Mouse (Mus musculus): ENCODE data around the gene Ahcyl1. TPM values are rescaled to one million over a fixed set of nuclear protein-coding genes. Genes with fewer than 3 reads are reported as not detected.
"Not testable (repeated sequence)": the region's sequence is repeated elsewhere in the genome, so short reads cannot be mapped to it uniquely, and the experiment has no call there.

Gene Ahcyl1
- polyA plus RNA-seq, 1 experiment from 2014 or later: 79.2 TPM

GRCm38 (mm10) chr3:107654861-107655260 lies 41.5 kb downstream of the Ahcyl1 start:
- WGBS: 78% methylated on average over 3 of the region's 3 CpGs
- no peaks in the 10 kb centered on the region for H3K4me1 ChIP-seq (replicated peaks; ENCODE audit: insufficient read depth, low read length)
- H3K27me3 ChIP-seq (ENCODE audit: insufficient read depth, low read length): no peaks in the 10 kb centered on the region
- no peak overlapping the region for H3K27ac ChIP-seq
- 0 out of 2 replicates have a peak, but pooled peaks cover 3% of the 10 kb centered on the region for H3K36me3 ChIP-seq (ENCODE audit: insufficient read depth, low read length)
- no peak overlapping the region for H3K4me2 ChIP-seq (ENCODE audit: low read length)
- no peak overlapping the region for H3K4me3 ChIP-seq (replicated peaks; ENCODE audit: low read depth, low read length)
- DNase-seq (ENCODE audit: low spot score): no peak
- no peaks in the 10 kb centered on the region for H3K9me3 ChIP-seq (replicated peaks; ENCODE audit: low read length)
- 0 out of 2 replicates have a peak, but pooled peaks have one; percentile 34 for ATAC-seq (replicated peaks; ENCODE audit: low FRiP score, low read depth)
- no peak for TF ChIP-seq CTCF (IDR thresholded peaks at IDR 0.05; ENCODE audit: low read depth)
- H3K9ac ChIP-seq (ENCODE audit: low read depth, low read length): no peak overlapping the region

DNA sequence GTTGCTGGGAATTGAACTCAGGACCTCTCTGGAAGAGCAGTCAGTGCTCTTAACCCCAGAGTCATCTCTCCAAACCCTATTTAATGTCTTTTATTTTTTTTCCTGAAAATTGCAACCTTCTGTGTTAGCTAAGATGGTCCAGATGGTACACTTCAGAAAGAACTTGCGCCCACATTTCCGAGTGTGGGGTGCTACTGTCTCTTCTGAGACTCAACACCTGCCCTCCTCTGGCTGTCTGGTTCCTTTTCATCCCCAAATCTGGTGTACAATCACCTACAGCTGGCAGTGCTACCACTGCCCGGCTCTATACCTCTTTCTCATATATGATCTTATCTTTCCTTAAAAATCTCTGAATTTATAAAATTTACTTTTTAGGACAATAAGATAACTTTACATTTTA lies 43.4 kb downstream of the Ahcyl1 start:
- WGBS: 87% methylated on average over 3 of the region's 3 CpGs
- no peak for ATAC-seq (replicated peaks; ENCODE audit: low FRiP score, low read depth)
- no peaks in the 10 kb centered on the region for H3K4me1 ChIP-seq (replicated peaks; ENCODE audit: insufficient read depth, low read length)

GRCm38 (mm10) chr3:107650276-107650675 lies 46.1 kb downstream of the Ahcyl1 start:
- not testable (repeated sequence) for H3K4me2 ChIP-seq (ENCODE audit: low read length); H3K27ac ChIP-seq; H3K36me3 ChIP-seq (ENCODE audit: insufficient read depth, low read length); H3K27me3 ChIP-seq (ENCODE audit: insufficient read depth, low read length); H3K9ac ChIP-seq (ENCODE audit: low read depth, low read length); DNase-seq (ENCODE audit: low spot score); H3K4me1 ChIP-seq (replicated peaks; ENCODE audit: insufficient read depth, low read length); H3K4me3 ChIP-seq (replicated peaks; ENCODE audit: low read depth, low read length); ATAC-seq (replicated peaks; ENCODE audit: low FRiP score, low read depth); H3K9me3 ChIP-seq (replicated peaks; ENCODE audit: low read length)
- 49% methylated on average over 5 of the region's 5 CpGs for WGBS

More for the DNA sequence above, 43.4 kb downstream of the Ahcyl1 start:
- Histone ChIP-seq H3K9ac (ENCODE audit: low read depth, low read length) (no peak overlapping the region), H3K9me3 (replicated peaks; ENCODE audit: low read length) (no peaks in the 10 kb centered on the region), H3K36me3 (ENCODE audit: insufficient read depth, low read length) (0 out of 2 replicates have a peak, but pooled peaks cover 3% of the 10 kb centered on the region), H3K4me3 (replicated peaks; ENCODE audit: low read depth, low read length) (no peak overlapping the region), H3K4me2 (ENCODE audit: low read length) (no peak overlapping the region), H3K27ac (no peak overlapping the region), H3K27me3 (ENCODE audit: insufficient read depth, low read length) (no peaks in the 10 kb centered on the region)
- TF ChIP-seq CTCF (IDR thresholded peaks at IDR 0.05; ENCODE audit: low read depth): no peak
- DNase-seq (ENCODE audit: low spot score): no peak

DNA sequence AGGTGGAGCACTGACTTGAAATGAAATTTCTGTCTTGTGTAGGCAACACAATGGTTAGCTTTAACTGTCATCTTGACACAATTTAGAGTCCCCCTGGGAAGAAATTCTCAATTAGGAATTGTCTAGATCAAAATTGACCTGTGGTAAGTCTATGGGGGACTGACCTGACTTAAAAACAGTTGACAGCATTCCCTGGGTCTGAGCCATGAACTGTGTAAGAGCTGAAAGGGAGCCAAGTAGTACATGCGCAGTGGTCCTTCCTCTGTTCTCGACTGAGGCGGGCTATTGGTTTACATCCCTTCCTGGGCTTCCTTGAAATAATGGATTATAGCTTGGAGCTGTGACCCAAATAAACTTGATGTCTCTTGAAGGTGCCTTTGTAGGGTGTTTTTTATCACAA lies 49.4 kb downstream of the Ahcyl1 start:
- no peak for ATAC-seq (replicated peaks; ENCODE audit: low FRiP score, low read depth)
- H3K27me3 ChIP-seq (ENCODE audit: insufficient read depth, low read length): no peaks in the 10 kb centered on the region
- H3K9me3 ChIP-seq (replicated peaks; ENCODE audit: low read length): no peaks in the 10 kb centered on the region
- no peaks in the 10 kb centered on the region for H3K36me3 ChIP-seq (ENCODE audit: insufficient read depth, low read length)
- TF ChIP-seq CTCF (IDR thresholded peaks at IDR 0.05; ENCODE audit: low read depth): no peak
- no peak overlapping the region for H3K9ac ChIP-seq (ENCODE audit: low read depth, low read length)
- no peak overlapping the region for H3K27ac ChIP-seq
- peak; percentile 43 for DNase-seq (ENCODE audit: low spot score)
- H3K4me1 ChIP-seq (replicated peaks; ENCODE audit: insufficient read depth, low read length): no peaks in the 10 kb centered on the region
- no peak overlapping the region for H3K4me2 ChIP-seq (ENCODE audit: low read length)
- no peak overlapping the region for H3K4me3 ChIP-seq (replicated peaks; ENCODE audit: low read depth, low read length)
- 51% methylated on average over 3 of the region's 3 CpGs for WGBS

GRCm38 (mm10) chr3:107637606-107638172 lies 58.7 kb downstream of the Ahcyl1 start:
- DNase-seq (ENCODE audit: low spot score) (no peak), ATAC-seq (replicated peaks; ENCODE audit: low FRiP score, low read depth) (no peak)
- no peak overlapping the region for H3K9ac ChIP-seq (ENCODE audit: low read depth, low read length)
- H3K4me3 ChIP-seq (replicated peaks; ENCODE audit: low read depth, low read length): no peak overlapping the region
- H3K27ac ChIP-seq: no peak overlapping the region
- no peak for TF ChIP-seq CTCF (IDR thresholded peaks at IDR 0.05; ENCODE audit: low read depth)
- WGBS: 57% methylated on average over 5 of the region's 5 CpGs
- no peaks in the 10 kb centered on the region for H3K9me3 ChIP-seq (replicated peaks; ENCODE audit: low read length)
- H3K4me2 ChIP-seq (ENCODE audit: low read length): no peak overlapping the region
- H3K4me1 ChIP-seq (replicated peaks; ENCODE audit: insufficient read depth, low read length): no peaks in the 10 kb centered on the region
- no peaks in the 10 kb centered on the region for H3K27me3 ChIP-seq (ENCODE audit: insufficient read depth, low read length)
- H3K36me3 ChIP-seq (ENCODE audit: insufficient read depth, low read length): no peaks in the 10 kb centered on the region

- Histone ChIP-seq H3K9me3 (replicated peaks; ENCODE audit: low read length) (no peaks in the 10 kb centered on the region), H3K36me3 (ENCODE audit: insufficient read depth, low read length) (no peaks in the 10 kb centered on the region), H3K4me3 (replicated peaks; ENCODE audit: low read depth, low read length) (no peak overlapping the region), H3K4me2 (ENCODE audit: low read length) (no peak overlapping the region), H3K9ac (ENCODE audit: low read depth, low read length) (no peak overlapping the region), H3K4me1 (replicated peaks; ENCODE audit: insufficient read depth, low read length) (no peaks in the 10 kb centered on the region), H3K27me3 (ENCODE audit: insufficient read depth, low read length) (no peaks in the 10 kb centered on the region), H3K27ac (no peak overlapping the region)
- WGBS: 79% methylated on average over 3 of the region's 3 CpGs
- DNase-seq (ENCODE audit: low spot score) (no peak), ATAC-seq (replicated peaks; ENCODE audit: low FRiP score, low read depth) (no peak)
- TF ChIP-seq CTCF (IDR thresholded peaks at IDR 0.05; ENCODE audit: low read depth): no peak
Observed at GRCm38 (mm10) chr3:107636236-107636635, 60.1 kb downstream of the Ahcyl1 start.

DNA sequence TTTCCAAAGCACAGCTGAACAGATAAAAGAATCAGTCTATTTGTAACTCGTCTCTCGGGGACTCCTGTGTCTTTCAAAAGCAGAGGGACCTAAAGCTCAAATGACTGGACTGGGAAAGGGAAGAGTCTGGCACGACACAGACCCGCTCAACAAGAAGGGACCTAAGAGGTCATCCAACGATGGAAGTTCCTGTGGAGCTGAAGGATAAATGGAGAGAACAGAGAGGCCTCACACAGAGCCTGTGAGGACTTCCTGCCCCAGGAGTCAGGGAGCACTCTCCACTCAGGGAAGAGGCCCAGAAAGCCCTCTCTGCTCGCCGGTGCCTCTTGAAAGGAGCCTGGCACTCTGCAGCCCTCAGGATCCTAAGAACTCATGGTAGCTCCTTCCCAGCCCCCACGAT lies 60.5 kb downstream of the Ahcyl1 start:
- Histone ChIP-seq H3K9me3 (replicated peaks; ENCODE audit: low read length) (no peaks in the 10 kb centered on the region), H3K36me3 (ENCODE audit: insufficient read depth, low read length) (no peaks in the 10 kb centered on the region), H3K4me1 (replicated peaks; ENCODE audit: insufficient read depth, low read length) (no peaks in the 10 kb centered on the region), H3K4me3 (replicated peaks; ENCODE audit: low read depth, low read length) (no peak overlapping the region), H3K27me3 (ENCODE audit: insufficient read depth, low read length) (no peaks in the 10 kb centered on the region), H3K9ac (ENCODE audit: low read depth, low read length) (no peak overlapping the region), H3K4me2 (ENCODE audit: low read length) (no peak overlapping the region), H3K27ac (no peak overlapping the region)
- ATAC-seq (replicated peaks; ENCODE audit: low FRiP score, low read depth): no peak
- WGBS: 64% methylated on average over 8 of the region's 8 CpGs
- no peak for DNase-seq (ENCODE audit: low spot score)
- no peak for TF ChIP-seq CTCF (IDR thresholded peaks at IDR 0.05; ENCODE audit: low read depth)

Data from kidney, postnatal 0 days (tissue).